Mouse (Mus musculus): ENCODE results near the gene Rars2. TPM values are rescaled to one million over a fixed set of nuclear protein-coding genes. Genes with fewer than 3 reads are reported as not detected.
"Not testable (repeated sequence)": the region's sequence is repeated elsewhere in the genome, so short reads cannot be mapped to it uniquely, and the experiment has no call there.

Rars2 gene
- 66.5 and 66.6 TPM in 2 replicates for polyA plus RNA-seq (2016; fragmentation: Nextera tagmentation; extraction: Ambion mirVana)

DNA sequence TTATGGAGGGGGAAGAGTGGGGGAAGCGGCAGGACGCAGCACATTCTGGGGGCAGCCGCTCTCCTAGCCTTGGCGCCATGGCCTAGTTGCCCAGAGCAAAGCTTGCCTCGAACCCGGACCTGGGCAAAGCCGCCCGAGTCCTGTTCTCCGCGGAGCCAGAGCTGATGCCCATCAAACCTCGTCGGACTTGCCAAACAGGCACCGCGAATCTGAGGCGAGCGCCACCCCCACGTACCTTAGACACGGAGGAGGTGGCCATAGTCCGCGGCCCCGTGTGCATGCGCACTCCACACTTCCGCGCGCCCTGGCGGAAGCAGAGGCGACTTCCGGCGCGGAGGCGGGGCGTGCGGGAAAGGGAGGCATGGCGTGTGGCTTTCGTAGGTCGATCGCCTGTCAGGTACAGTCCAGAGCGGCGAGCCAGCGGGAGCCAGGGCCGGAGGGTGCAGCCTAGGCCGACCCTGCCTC is at the start of gene Rars2, which contains the start of gene Orc3:
Gene Rars2 (plus strand): TSS at position 328 of the 465 bp plus-strand sequence.
Gene Orc3 (minus strand): TSS at position 315 of the 465 bp plus-strand sequence.
- Histone ChIP-seq H3K4me1 (peaks cover 22% of the 10 kb centered on the region), H3K27ac (peak within 1 kb of the TSS; percentile 94), H3K27me3 (ENCODE audit: low read depth, poor library complexity, severe bottlenecking) (no peaks in the 10 kb centered on the region), H3K36me3 (peaks cover 16% of the 10 kb centered on the region), H3K4me3 (peak within 1 kb of the TSS; percentile 82), H3K9me3 (replicated peaks) (no peaks in the 10 kb centered on the region)
- peak; percentile 93 for DNase-seq (ENCODE audit: low spot score)
- WGBS: under 1% methylated on average over 42 of the region's 42 CpGs

GRCm38 (mm10) chr4:34566226-34566625 is 48.5 kb upstream of the Rars2 start:
- Histone ChIP-seq H3K27ac (no peak overlapping the region), H3K27me3 (ENCODE audit: low read depth, poor library complexity, severe bottlenecking) (no peaks in the 10 kb centered on the region), H3K9me3 (replicated peaks) (no peaks in the 10 kb centered on the region), H3K4me3 (no peak overlapping the region), H3K36me3 (peaks cover 89% of the 10 kb centered on the region), H3K4me1 (no peaks in the 10 kb centered on the region)
- 92% methylated on average over 6 of the region's 6 CpGs for WGBS
- no peak for DNase-seq (ENCODE audit: low spot score)

DNA sequence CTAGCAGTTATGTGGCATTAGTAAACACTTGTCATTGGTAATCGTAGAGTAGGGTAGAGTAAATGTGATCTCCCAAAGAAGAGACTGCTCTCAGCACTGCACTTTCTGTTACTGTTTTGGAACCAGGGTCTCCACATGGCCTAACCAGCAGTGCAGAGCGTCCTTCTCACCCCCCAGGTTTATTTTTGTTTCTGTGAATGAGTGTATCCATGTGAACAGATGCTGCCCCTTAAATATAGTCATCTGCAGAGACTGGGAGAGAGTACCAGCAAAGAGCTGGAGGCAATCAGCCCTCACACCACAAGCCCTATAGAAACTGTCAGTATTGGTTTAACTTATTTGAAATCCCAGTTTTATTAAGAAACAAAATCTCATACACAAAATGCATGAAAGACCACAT is 41.9 kb upstream of the Rars2 start:
- 88% methylated on average over 2 of the region's 2 CpGs for WGBS
- Histone ChIP-seq H3K9me3 (replicated peaks) (no peaks in the 10 kb centered on the region), H3K27ac (no peak overlapping the region), H3K27me3 (ENCODE audit: low read depth, poor library complexity, severe bottlenecking) (no peaks in the 10 kb centered on the region), H3K36me3 (peaks cover 100% of the 10 kb centered on the region), H3K4me1 (no peaks in the 10 kb centered on the region), H3K4me3 (no peak overlapping the region)
- no peak for DNase-seq (ENCODE audit: low spot score)

DNA sequence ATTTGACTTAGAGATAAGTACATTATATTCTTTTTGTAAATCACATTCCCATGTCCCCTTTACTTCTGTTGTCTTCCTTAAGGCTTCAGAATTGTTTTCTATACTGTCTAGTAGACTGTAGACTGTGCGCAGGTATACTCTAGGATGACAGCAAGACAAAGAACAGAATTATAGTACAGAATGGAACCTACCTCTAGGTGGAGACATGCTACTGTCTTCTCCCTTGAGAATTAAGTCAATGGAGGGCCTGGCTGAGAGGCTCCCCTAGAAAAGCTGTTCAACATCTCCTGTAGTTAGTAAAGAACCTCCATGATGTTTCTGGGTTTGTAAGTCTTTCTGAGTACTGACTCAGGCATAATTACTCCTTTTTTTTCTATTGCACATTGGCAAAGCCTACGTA is 37.7 kb upstream of the Rars2 start:
- H3K9me3 ChIP-seq (replicated peaks): no peaks in the 10 kb centered on the region
- WGBS: 95% methylated on average over 2 of the region's 2 CpGs
- H3K27ac ChIP-seq: no peak overlapping the region
- H3K4me1 ChIP-seq: no peaks in the 10 kb centered on the region
- no peak for DNase-seq (ENCODE audit: low spot score)
- no peaks in the 10 kb centered on the region for H3K27me3 ChIP-seq (ENCODE audit: low read depth, poor library complexity, severe bottlenecking)
- peaks cover 96% of the 10 kb centered on the region for H3K36me3 ChIP-seq
- no peak overlapping the region for H3K4me3 ChIP-seq

GRCm38 (mm10) chr4:34579215-34579614 is 35.5 kb upstream of the Rars2 start:
- H3K27me3 ChIP-seq (ENCODE audit: low read depth, poor library complexity, severe bottlenecking): no peaks in the 10 kb centered on the region
- no peaks in the 10 kb centered on the region for H3K4me1 ChIP-seq
- H3K9me3 ChIP-seq (replicated peaks): no peaks in the 10 kb centered on the region
- DNase-seq (ENCODE audit: low spot score): no peak
- H3K4me3 ChIP-seq: no peak overlapping the region
- 94% methylated on average over 1 of the region's 1 CpGs for WGBS
- H3K27ac ChIP-seq: no peak overlapping the region
- peaks cover 96% of the 10 kb centered on the region for H3K36me3 ChIP-seq

- WGBS: 88% methylated on average over 1 of the region's 1 CpGs
- peaks cover 90% of the 10 kb centered on the region for H3K36me3 ChIP-seq
- H3K9me3 ChIP-seq (replicated peaks); H3K27ac ChIP-seq; DNase-seq (ENCODE audit: low spot score); H3K4me1 ChIP-seq; H3K27me3 ChIP-seq (ENCODE audit: low read depth, poor library complexity, severe bottlenecking); H3K4me3 ChIP-seq: not testable (repeated sequence)
Observed at GRCm38 (mm10) chr4:34581489-34581888, 33.3 kb upstream of the Rars2 start.

DNA sequence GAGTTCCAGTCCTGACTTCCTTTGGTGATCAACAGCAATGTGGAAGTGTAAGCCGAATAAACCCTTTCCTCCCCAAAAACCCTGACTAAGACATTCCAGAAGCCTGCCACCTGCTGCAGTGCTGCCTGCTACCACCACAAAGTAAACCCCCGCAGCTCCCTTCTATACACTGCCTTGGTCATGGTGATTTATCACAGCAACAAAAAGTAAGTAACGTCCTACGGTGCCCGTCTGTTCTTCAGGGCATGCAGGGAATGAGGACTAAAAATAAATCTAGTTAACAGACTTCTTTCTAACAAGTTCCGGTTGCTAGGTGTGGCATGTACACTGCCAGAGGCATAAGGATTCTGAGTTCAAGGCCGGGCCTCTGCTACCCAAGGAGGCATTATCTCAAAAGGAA is 32.8 kb upstream of the Rars2 start:
- DNase-seq (ENCODE audit: low spot score): no peak
- peaks cover 89% of the 10 kb centered on the region for H3K36me3 ChIP-seq
- H3K27me3 ChIP-seq (ENCODE audit: low read depth, poor library complexity, severe bottlenecking): no peaks in the 10 kb centered on the region
- no peak overlapping the region for H3K4me3 ChIP-seq
- H3K27ac ChIP-seq: no peak overlapping the region
- H3K9me3 ChIP-seq (replicated peaks): no peaks in the 10 kb centered on the region
- WGBS: 81% methylated on average over 7 of the region's 7 CpGs
- no peaks in the 10 kb centered on the region for H3K4me1 ChIP-seq

DNA sequence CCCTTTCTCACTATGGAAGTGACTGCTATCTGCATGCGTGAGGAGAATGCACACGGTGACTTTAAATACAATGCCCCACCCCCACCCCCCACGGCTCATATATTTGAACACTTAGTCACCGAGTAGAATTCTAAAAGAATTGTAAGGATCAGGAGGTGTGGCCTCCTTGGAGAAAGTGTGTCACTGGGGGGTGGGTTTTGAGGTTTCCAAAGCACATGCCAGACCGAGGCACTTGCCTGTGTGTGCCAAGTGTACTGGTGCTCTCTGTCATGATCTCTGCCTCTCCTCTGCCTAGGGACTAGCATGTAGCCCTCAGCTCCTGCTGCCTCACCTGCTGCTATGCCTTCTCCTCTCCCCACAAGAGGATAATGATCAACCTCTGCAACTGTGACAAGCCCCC is 32.3 kb upstream of the Rars2 start:
- Histone ChIP-seq H3K9me3 (replicated peaks) (no peaks in the 10 kb centered on the region), H3K4me3 (no peak overlapping the region), H3K27ac (no peak overlapping the region), H3K36me3 (peaks cover 89% of the 10 kb centered on the region), H3K27me3 (ENCODE audit: low read depth, poor library complexity, severe bottlenecking) (no peaks in the 10 kb centered on the region), H3K4me1 (no peaks in the 10 kb centered on the region)
- DNase-seq (ENCODE audit: low spot score): no peak
- 86% methylated on average over 5 of the region's 5 CpGs for WGBS

GRCm38 (mm10) chr4:34583427-34583826 is 31.3 kb upstream of the Rars2 start:
- Histone ChIP-seq H3K4me1 (no peaks in the 10 kb centered on the region), H3K9me3 (replicated peaks) (no peaks in the 10 kb centered on the region), H3K36me3 (peaks cover 80% of the 10 kb centered on the region), H3K4me3 (no peak overlapping the region), H3K27me3 (ENCODE audit: low read depth, poor library complexity, severe bottlenecking) (no peaks in the 10 kb centered on the region), H3K27ac (no peak overlapping the region)
- DNase-seq (ENCODE audit: low spot score): no peak
- 95% methylated on average over 3 of the region's 3 CpGs for WGBS

GRCm38 (mm10) chr4:34584871-34585607 is 29.7 kb upstream of the Rars2 start:
- no peaks in the 10 kb centered on the region for H3K27me3 ChIP-seq (ENCODE audit: low read depth, poor library complexity, severe bottlenecking)
- no peak overlapping the region for H3K27ac ChIP-seq
- H3K4me3 ChIP-seq: no peak overlapping the region
- no peaks in the 10 kb centered on the region for H3K9me3 ChIP-seq (replicated peaks)
- H3K36me3 ChIP-seq: peaks cover 75% of the 10 kb centered on the region
- 94% methylated on average over 7 of the region's 7 CpGs for WGBS
- DNase-seq (ENCODE audit: low spot score): no peak
- H3K4me1 ChIP-seq: no peaks in the 10 kb centered on the region

GRCm38 (mm10) chr4:34603123-34603522 is 11.6 kb upstream of the Rars2 start:
- Histone ChIP-seq H3K27me3 (ENCODE audit: low read depth, poor library complexity, severe bottlenecking) (no peaks in the 10 kb centered on the region), H3K4me3 (no peak overlapping the region), H3K9me3 (replicated peaks) (no peaks in the 10 kb centered on the region), H3K36me3 (peaks cover 88% of the 10 kb centered on the region), H3K27ac (no peak overlapping the region), H3K4me1 (no peaks in the 10 kb centered on the region)
- 98% methylated on average over 6 of the region's 6 CpGs for WGBS
- no peak for DNase-seq (ENCODE audit: low spot score)

GRCm38 (mm10) chr4:34606658-34607057 is 8.1 kb upstream of the Rars2 start:
- 97% methylated on average over 10 of the region's 10 CpGs for WGBS
- Histone ChIP-seq H3K4me1 (no peaks in the 10 kb centered on the region), H3K27ac (no peak overlapping the region), H3K27me3 (ENCODE audit: low read depth, poor library complexity, severe bottlenecking) (no peaks in the 10 kb centered on the region), H3K9me3 (replicated peaks) (no peaks in the 10 kb centered on the region), H3K36me3 (peaks cover 83% of the 10 kb centered on the region), H3K4me3 (no peak overlapping the region)
- DNase-seq (ENCODE audit: low spot score): no peak

- DNase-seq (ENCODE audit: low spot score): no peak
- WGBS: 73% methylated on average over 6 of the region's 6 CpGs
- Histone ChIP-seq H3K9me3 (replicated peaks) (no peaks in the 10 kb centered on the region), H3K36me3 (peaks cover 26% of the 10 kb centered on the region), H3K4me3 (peak overlapping the region; percentile 82), H3K4me1 (peaks cover 22% of the 10 kb centered on the region), H3K27ac (peak overlapping the region; percentile 94; the same call in 1 of the 2 replicates), H3K27me3 (ENCODE audit: low read depth, poor library complexity, severe bottlenecking) (no peaks in the 10 kb centered on the region)
Observed at GRCm38 (mm10) chr4:34613571-34614145, 1.1 kb upstream of the Rars2 start.
